Mouse (Mus musculus) yolk sac, embryonic 10.5 days (tissue): Measurements from ENCODE around the gene Tubb5.
A peak's percentile ranks its signal among the peaks of the same experiment; 100 is the strongest.
"Not testable (repeated sequence)": the region's sequence is repeated elsewhere in the genome, so short reads cannot be mapped to it uniquely, and the experiment has no call there.

Experiments
- DNase-seq: peaks from one replicate; pipeline ENCODE4 v3.0.0-alpha.2; 2017; ENCODE audit warnings: low spot score

The Tubb5 gene

GRCm38 (mm10) chr17:35860831-35861197 lies 22.7 kb upstream of the Tubb5 start:
- DNase-seq = no peak

GRCm38 (mm10) chr17:35859835-35860234 lies 21.7 kb upstream of the Tubb5 start:
- DNase-seq = no peak

- DNase-seq = no peak
These were observed 21.3 kb upstream of the Tubb5 start for GRCm38 (mm10) chr17:35859371-35859770.

- DNase-seq = no peak
These were observed 12.9 kb upstream of the Tubb5 start for GRCm38 (mm10) chr17:35850974-35851373.

GRCm38 (mm10) chr17:35848112-35848511 lies 10.0 kb upstream of the Tubb5 start:
- DNase-seq = no peak

- DNase-seq = no peak
These were observed 5.4 kb upstream of the Tubb5 start for GRCm38 (mm10) chr17:35843514-35843913.

GRCm38 (mm10) chr17:35842006-35842405 lies 3.9 kb upstream of the Tubb5 start:
- DNase-seq = peak; percentile 14

GRCm38 (mm10) chr17:35841076-35841950 lies 3.2 kb upstream of the Tubb5 start, which contains the start of gene Mdc1:
Gene Mdc1, plus strand, starts transcription at chr17:35841515.
- DNase-seq = peak; percentile 100

- DNase-seq = no peak
These were observed 2.5 kb upstream of the Tubb5 start for GRCm38 (mm10) chr17:35840561-35840960.

GRCm38 (mm10) chr17:35839002-35839401 lies 896 bp upstream of the Tubb5 start:
- not testable (repeated sequence) for DNase-seq

- peak; percentile 17 for DNase-seq
These were observed 464 bp upstream of the Tubb5 start for GRCm38 (mm10) chr17:35838570-35838969.

- no peak for DNase-seq
These were observed 619 bp downstream of the Tubb5 start for GRCm38 (mm10) chr17:35837487-35837886.

- DNase-seq = peak; percentile 94
These were observed 1.1 kb downstream of the Tubb5 start for GRCm38 (mm10) chr17:35836991-35837422.

- DNase-seq = peak; percentile 82
These were observed 1.7 kb downstream of the Tubb5 start for GRCm38 (mm10) chr17:35836178-35836965.

GRCm38 (mm10) chr17:35835424-35836140 lies 2.5 kb downstream of the Tubb5 start:
- no peak for DNase-seq

GRCm38 (mm10) chr17:35834696-35835422 lies 3.2 kb downstream of the Tubb5 start:
- DNase-seq = no peak

- DNase-seq = no peak
These were observed 4.2 kb downstream of the Tubb5 start for GRCm38 (mm10) chr17:35833894-35834293.

- no peak for DNase-seq
These were observed 4.8 kb downstream of the Tubb5 start for GRCm38 (mm10) chr17:35833239-35833751.

GRCm38 (mm10) chr17:35832400-35833238 lies 5.5 kb downstream of the Tubb5 start:
- DNase-seq = no peak

- DNase-seq = peak; percentile 88
These were observed 8.4 kb downstream of the Tubb5 start for GRCm38 (mm10) chr17:35829737-35830136.
